Mouse (Mus musculus) naive thymus-derived CD4-positive, alpha-beta T cell, adult 2 months (primary cell): ENCODE measurements around the gene Gja8.

Experiments
- DNase-seq: peaks from one replicate; pipeline ENCODE4 v3.0.0-alpha.2; 2011; ENCODE audit warnings: low read depth

Gja8 gene

DNA sequence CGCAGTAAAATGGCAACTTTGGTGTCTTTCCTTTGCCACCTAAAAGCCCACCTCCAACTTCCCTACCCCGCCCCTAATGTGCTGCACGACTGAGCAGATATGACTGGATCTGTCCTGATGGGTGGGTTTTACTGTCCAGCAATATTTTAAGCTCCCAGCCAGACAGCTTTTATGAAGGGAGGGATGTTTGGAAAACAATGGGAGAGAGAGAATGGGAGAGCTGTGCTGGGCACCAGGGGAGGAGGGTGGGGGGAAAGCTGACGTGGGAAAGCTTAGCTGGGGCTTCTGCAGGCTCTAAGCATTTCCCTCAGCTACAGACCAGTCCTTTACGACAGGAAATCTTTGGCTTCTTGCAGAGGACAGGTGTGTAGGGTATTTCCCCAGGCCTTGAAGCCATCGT is at the start of gene Gja8:
Gene Gja8, minus strand, starts transcription at position 101 of the 400 bp plus-strand sequence.
- no peak for DNase-seq

DNA sequence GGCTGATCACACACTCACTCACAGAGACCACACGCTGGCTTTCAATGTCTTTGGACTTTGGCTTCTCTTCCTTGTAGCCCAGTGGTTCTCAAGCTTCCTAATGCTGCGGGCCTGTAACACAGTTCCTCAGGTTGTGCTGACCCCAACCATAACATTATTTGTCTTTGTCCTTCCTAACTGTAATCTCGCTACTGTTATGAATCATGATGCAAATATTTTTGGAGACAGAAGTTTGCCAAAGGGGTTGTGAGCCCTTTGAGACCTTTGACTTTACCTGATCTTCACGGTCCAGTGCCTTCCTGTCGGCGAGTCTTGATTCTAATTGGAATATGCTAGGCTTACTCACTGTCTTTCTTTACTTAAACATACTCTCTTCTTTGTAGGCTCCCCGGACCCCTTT is 48.6 kb upstream of the Gja8 start:
- DNase-seq = no peak

DNA sequence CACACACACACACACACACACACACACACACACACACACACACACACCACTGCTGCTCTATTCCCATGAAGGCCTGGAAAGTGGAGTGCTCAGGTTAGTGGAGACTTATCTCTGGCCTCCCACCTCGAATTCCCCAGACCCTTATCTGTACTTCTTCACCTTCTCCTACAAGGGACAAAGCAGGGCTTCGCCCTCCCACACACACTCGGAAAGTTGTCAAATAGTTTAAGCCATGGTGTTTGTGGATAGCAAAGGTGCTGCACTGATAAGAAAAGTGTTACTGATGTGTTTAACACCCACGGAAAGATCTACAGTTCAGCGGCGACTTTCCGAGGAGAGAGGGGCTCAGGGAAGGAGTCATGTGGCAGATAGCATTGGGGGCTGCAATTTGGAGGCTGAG is 45.2 kb upstream of the Gja8 start:
- DNase-seq = no peak

DNA sequence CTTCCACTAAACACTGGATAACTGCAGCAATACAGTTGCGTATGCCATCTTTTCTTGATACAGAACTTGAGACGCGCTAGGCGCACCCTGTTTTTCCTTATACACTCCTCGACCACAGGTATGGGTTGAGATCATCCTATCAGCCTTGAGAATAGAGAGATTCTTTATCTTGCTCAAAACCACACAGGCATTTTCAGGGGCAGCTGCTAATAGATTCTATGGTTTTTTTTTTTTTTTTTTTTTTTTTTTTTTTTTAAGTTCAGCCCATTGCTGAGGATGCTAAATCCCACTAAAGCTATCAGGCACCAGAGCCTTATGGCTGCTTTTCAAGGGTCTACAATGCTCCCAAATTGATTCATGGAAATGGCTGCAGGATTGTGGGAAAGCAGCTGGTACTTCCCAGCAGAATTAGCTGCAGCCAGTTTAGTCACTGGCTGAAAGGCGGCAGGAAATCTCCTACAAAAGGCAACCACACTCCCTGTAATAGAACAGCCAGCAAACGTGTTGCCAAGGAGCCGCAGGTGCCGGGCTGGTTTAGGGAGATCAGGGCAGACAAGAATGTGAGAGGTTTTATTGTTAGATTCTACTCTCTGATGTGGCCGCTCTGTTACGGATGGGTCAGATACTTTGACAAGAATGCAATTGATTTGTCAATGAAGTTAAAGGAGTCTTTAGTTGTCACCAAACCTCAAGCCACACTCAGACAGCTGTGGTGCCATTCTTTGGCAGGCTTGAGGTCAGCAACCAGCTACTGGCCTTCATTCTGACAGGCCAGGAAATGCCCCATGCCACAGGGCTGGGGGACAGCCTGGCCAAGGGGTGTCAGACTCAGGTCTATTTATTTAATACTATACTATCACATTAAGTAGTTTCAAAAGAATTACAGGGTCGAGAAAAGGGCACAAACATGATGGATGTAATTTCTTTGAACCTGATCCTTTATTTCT is 37.5 kb upstream of the Gja8 start:
- DNase-seq = no peak

DNA sequence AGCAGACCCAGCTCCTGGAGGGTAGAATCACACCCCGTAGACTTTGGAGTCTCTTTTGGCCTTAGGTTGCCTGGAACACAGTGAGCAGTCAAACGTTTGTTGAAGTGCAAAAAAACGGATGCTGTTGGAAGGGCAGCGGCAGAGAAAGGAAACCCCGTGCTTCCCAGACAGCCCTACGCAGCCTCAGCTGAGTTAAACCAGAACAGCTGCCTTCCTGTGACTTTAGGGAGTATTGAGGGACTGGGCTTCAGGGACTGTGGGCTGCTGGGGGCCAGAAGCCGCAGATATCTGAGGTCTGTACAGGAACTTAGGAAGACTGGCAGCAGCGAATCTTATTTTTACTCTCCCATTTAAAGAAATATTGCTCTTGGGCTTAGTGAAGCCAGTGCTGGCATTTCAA is 34.8 kb upstream of the Gja8 start:
- no peak for DNase-seq

DNA sequence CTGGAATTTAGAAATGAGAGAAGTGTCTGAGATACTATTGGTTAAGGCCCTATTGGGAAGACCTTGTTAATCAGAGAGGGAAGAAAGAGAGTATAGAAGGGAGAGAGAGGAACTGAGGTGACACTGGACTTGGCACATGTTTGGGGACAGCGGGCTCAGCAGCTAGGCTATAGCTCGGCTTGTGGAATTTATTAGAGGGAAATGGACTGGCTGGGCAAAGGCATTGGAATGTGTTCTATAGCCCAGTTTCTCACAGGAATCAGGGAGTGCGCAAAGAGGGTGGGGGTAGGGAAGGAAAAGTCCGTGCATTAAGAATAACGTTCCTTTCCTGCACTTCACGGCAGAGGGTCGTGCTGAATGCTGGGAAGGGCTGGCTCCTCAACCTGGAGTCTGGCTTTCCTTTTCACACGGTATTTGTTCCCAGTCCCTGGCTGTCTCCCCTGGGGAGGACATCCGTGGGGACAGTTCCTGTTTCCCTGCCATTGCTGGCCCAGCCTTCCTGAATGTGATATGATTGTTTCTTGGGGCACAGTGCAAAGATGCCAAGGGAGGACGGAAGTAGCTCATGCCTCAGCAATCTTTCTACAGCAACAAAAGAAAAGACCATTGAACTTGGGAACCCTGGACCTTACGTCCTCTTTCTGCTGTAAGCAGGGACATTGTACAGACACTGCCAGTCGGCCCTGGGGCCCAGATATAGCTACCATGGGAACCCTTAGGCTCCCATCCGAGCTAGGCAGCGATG is 27.8 kb upstream of the Gja8 start:
- DNase-seq = no peak

DNA sequence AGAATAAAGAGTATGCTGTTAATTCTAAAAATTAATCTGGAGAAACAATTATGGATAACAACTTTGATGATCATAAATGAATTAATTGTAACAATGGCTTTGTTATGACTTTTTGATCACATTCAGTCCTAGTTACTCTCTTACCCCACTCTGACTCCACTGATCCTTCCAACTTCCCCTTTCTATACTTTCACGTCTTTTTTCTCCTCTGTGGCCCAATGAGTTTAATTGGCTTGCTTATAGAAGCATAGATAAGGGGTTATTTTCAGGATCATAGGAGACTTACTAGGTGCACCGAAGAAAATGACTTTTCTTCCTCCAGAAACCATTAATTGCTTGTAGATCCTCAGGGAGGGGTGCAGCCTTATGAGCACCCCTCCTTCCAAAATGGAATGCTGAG is 16.9 kb upstream of the Gja8 start:
- DNase-seq = no peak

DNA sequence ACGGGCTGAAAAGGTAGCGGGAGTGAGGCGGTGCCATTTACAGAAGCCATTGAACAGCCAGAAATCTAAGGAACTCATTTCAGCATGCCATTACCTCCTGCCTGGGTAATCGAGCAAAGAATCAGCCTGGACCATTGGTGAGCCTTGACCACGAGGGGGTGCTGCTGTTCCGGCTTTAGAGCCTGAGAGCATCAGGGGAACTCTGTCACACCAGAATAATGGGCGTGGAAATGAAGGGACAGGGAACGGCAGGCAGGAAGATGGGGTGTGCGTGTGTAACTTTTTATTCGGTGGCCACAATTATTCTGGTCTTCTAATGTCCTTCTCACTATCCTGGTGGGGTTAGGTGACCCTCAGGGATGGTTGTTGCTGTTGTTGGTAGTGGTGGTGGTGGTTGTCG is 12.9 kb upstream of the Gja8 start:
- peak; percentile 82 for DNase-seq

DNA sequence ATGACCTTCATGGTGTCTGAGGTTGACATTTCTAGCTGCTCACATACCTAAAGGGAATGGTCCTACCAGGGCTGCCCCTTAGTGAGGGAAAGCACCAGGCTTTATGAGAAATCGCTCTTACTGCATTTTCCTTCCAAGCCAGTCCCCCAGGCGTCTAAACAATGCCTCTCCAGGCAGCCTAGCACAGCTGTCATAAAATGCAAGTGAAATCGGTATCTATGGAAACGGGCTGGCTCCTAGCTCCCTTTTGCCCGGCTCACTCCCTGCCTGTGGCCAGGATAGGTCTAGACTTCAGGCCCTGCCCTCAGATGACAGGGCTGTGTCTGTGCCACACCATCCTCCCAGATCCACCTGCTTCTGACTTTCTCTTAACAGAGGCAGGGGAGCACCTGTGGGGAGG is 11.8 kb upstream of the Gja8 start:
- peak; percentile 3 for DNase-seq

DNA sequence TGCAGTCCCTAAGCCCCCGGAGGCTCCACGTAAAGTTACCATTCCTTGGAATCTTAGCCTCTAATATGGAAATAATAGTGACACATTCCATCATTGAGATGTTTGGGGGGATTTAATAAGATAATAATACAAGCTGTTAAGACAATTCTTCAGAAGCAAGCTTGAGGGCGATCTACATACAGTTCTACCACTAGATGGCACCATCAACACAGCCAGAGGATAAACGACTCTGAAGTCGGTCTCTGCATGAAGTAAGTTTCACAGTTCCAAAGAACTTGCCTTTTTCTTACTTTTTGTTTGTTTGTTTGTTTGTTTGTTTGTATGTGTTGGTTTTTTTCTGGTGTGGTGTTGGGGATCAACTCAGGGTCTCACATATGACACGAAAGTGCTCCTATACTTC is 10.4 kb upstream of the Gja8 start:
- peak; percentile 82 for DNase-seq

DNA sequence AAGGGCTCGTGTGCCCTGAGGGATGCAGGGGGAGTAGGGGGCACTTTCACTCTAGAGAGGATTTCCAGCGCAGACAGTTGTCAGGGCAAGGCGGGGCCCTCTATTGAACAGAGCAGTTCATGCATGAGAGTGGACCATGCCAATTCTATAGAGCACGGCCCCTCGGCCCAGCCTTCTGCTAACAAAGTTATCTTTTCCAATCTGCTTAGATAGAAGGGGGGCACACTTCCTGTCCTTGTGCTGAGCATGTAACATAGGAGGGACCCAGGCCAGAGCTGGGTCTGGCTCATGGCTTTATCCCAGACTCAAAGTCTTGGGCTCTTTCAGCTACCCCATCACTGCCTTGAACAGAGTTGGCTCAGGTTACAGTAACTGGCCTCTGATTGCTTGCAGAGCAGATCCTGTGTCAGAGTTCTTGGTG is 5.5 kb upstream of the Gja8 start:
- no peak for DNase-seq

DNA sequence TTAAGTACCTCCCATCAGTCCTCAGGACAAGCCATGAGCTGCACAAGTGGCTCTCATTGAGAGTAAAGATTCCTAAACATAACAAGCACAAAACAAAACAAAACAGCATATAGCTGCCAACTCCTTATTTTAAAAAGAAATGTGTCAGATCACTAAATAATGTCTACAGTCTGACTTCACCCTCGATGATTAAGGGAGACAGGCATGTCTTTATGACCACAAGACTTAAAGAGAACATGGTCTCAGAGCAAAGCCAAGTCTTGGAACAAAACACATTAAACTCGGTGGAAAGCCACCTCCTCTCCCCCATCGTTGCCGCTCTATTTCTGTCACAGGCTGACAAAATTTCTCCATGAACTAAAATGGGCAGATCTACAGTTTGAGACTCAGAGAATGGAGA is 1.2 kb downstream of the Gja8 start:
- no peak for DNase-seq

DNA sequence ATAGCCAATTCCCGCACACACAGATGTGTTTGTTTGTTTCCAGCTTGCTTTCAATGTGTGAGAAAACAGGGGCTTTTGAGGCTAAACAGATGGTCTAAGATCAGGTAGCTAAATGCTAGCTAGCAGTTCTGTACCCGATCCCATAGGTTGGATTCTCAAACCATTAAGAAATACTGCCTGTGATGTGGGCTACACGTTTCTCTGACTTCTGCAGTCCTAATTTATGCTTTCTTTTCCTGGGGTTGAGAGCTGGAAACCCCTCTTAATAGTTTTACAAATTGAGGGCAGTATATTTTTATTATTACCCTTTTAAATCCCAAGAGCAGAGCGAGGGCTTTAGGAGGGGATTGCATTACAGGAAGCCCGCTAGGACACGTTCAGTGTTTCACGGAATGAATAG is 4.8 kb downstream of the Gja8 start:
- no peak for DNase-seq

DNA sequence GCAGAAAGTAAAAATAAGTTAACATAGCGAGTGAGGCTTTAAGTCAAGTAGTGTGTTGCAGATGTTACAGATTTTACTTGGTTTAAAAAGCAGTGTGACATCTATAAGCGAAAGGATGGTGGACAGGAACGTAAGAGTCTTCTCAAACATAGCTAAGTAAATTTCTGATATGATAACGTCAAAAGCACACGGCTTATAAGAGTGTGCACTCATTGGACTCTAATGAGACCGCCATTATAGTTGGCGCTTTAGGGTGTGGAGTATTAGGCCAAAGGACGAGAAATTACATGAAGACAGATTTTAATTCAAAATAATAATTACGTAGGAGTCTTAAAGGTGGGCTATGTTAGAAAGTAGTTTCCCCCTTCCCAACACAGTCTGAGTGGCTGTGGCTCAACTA is 20.2 kb downstream of the Gja8 start:
- no peak for DNase-seq

DNA sequence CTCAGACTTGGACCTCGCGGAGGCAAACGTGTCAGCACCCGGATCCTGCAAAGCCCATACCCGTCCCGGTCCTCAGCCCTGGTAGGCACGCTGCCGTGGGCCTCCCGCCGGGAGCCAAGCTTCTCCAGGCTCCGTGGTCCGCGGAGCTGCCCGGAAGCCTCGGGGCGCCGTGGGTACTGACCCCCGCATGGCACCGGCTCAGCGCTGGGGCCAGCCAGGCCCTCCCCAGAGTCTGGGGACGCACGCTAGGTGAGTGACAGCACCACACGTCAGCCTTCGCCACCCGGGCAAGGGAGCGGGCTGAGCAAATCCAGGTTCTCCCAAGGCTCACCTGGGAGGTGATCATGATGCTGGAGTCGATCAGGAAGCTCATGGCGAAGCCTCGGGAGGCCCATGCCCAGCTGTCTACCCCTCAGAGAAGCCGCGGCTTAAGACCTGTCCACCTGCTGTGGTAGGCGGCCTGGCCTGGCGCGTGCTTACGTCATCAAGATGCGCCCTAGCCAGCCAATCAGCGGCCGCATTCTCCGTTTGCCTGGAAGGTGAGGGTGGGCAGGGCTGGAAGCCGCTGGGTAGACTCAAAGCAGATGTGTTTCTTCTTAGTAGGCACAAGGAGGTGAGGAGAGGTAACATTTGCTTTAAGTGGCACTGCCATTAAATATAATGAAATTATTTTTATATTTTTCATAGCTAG is 20.8 kb downstream of the Gja8 start, which contains the start of gene Gpr89:
Gene Gpr89, minus strand, starts transcription at position 496 of the 691 bp plus-strand sequence.
- DNase-seq = peak; percentile 94

DNA sequence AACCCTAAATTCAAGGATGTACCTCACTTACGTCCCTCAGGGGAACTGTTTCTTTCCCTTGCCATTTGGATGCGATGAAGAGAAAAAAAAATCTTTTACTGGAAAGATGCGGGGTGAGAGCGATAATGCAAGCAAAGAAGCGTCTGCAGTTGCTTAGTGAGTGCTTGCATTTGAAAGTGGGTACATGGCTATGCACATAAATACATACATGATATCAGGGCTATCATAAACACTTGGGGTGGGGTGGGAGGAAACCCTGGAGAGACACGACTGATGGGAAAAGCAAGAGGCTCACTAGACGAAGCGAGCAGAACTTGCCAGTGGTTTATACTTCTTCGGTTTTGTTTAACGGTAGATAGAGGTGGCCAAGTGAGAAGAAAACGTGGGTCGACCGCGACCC is 21.4 kb downstream of the Gja8 start, which contains the start of gene Gja5:
Gene Gja5, plus strand, starts transcription at position 301 of the 400 bp plus-strand sequence.
- DNase-seq = no peak

DNA sequence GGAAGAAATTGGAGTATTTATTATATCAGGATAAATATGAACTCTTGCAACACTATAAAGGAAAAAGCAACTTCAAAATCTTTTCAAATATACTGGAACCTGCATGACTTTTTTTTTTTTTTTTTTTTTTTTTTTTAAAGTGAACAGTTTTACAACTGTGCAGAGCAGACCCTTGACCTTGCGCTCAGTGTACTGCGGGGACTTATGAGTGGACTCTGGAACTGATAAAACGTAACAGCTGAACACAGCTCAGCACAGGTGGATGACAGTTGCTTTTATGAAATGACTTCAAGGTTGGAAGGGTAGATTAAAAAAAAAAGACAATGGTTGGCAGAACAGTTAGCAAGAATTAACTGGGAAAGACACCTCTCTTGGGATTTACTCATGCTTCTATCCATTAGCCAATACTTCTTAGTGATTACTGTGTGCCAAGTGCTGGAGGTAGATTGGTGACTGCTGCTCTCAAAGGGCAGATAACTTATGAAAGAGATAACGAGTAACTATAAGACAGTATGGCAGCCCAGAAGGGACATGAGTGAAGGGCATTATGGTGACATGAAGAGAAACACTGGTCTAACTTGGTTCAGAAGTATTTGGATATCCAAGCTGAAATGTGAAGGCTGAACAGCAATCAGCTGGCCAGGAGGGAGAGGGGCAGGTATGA is 23.4 kb downstream of the Gja8 start:
- no peak for DNase-seq

DNA sequence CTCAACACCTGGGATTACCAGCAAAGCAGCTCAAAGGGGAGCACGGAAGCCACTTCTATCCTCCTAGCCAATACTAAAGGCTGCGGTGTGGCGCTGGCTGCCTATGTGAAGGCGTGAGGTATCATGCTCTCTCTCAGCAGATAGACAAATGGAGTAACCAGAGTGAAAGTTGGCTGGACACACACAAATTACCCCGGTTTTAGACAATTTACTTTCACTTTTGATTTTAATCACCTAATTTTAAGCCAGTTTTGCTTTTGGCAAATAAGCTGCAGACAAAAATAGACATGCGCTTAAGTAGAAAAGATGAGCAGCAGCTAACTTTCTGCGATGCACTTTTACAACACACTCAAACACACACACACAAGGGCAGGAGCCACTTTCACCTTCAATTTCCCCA is 42.1 kb downstream of the Gja8 start:
- DNase-seq = no peak

DNA sequence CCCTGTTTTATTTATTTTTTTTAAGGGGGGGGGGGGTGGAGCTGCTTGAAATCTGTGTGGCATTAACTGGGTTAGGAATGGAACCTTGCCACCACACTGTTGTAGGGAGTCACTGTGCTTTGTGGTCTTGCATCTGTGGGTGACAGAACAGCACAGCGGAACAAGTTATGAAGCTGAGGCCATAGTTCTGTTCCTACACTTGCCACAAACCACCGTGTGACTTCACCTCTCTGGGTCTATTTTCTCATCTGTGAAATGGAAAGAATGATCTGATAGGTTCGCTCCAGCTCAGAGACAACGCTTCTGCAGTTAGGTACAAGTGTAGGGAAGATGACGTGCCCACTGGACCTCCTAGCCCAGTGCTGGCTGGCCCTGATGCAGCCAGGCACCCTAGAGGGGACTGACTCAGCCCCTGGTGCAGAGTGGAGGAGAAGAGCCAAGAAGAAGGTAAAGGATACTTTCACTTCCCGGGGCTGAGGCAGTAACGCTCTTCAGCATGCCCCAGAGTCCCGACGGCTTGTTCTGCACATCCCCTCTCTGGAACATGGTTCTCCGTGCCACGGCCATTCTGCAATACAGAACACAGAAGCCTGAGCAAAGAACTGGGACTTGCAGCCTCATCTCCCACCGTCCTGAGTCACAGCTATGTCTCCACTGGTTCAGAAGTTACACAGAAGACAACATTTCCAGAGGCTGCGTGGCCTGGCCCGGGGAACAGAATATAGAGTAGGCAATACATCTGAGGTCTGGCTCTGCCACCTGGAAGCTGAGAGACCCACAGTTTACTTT is 43.6 kb downstream of the Gja8 start:
- DNase-seq = peak; percentile 16

DNA sequence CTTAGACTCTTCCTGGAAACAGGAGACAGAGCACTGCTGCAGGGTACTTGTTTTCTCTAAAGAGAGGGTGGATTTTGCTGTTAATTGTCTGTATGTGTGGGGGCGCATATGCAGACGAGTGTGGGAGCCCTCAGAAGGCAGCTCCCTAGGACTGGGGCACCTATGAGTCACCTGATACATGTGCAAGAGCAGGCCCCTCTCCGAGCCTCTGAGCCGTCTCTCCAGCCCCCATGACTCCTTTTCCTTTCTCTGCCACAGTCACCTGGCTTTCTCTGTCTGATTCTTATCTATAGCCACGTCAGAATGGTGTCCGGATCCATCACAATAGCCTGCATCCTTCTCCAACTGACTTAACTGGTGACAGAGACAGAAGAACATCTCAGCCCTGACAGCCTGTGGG is 44.3 kb downstream of the Gja8 start:
- DNase-seq = no peak

DNA sequence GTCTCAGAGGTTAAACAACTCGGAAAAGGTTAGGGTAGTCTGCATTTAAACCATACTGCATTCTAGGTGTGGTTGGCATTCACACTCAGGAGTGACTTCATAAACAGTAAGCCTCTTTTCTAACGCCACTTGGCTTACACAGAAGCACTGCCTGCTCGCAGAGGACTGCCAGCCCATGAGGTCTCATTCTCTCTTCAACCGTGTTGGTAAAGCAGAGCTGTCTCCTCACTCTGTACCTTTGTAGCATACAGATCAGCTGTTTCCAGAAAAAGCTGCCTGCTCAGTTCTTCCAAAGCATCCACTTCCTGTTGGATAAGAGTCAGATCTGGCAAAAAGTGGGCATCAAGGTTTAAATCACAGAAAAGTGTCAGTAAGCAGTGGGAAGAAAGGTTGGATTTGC is 45.4 kb downstream of the Gja8 start:
- DNase-seq = no peak
